9 mouse cellular contexts compared by ENCODE assay signal in the genomic region with DNA sequence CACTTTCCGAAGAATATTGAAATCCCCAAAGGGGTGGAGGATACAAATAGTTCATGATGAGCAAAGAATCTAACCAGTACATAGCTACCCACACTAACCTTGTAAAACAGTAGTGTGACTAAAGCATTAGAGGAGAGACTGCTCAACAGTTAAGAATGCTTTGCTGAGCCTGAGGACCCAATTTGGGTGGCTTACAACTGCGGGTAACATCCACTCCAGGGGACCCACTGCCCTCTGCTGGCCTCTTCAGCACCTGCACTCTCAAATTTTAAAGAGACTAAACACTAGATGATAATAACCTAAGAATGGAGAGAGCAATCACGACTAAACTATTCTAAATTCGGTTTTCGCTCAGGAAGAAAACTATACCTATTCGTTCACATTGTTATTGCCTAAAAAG. TPM values are rescaled to one million over a fixed set of nuclear protein-coding genes. Genes with fewer than 3 reads are reported as not detected.
A peak's percentile ranks its signal among the peaks of the same experiment; 100 is the strongest.
DNase-seq lines count a peak whose midpoint lies in the region; ATAC-seq and TF ChIP-seq lines count a peak whose summit lies in the region.
"Had no signal": no experiment of that assay in that cellular context is flagged by ENCODE, and none has a peak within 500 bp of the region (broad histone marks: within the 10 kb centered on the region; RNA-seq: fewer than 3 reads in every experiment).

No protein-coding gene starts in this region.

- H3K4me1 ChIP-seq in heart, embryonic 12.5 days (replicated peaks) = peaks cover 23% of the 10 kb centered on the region
- no peaks in the 10 kb centered on the region for H3K4me1 ChIP-seq in thymus, adult 2 months (replicated peaks; ENCODE audit: control insufficient read depth, insufficient read depth, low read length)

- no peak overlapping the region for H3K9ac ChIP-seq in heart, embryonic 12.5 days

- 44% methylated on average over 6 of the region's 6 CpGs for WGBS in heart, embryonic 12.5 days
- WGBS in thymus, adult 2 months = 60% methylated on average over 6 of the region's 6 CpGs

- no peak for ATAC-seq in heart, embryonic 12.5 days (ENCODE audit: insufficient number of reproducible peaks, low FRiP score)

- DNase-seq in heart, adult 8-10 months (ENCODE audit: low spot score) = peak; percentile 41
- DNase-seq in thymus, adult 2 months = peak; percentile 32
- DNase-seq in thymus, adult 18-20 months = no peak
- DNase-seq in c-Kit-positive CD71-negative TER-119-negative erythroid progenitor cells, embryonic 14.5 days (ENCODE audit: low read depth) = peak; percentile 32
- peak; percentile 36 to 40 for DNase-seq in gastrocnemius, postnatal 36 days
- DNase-seq in lung, postnatal 10 days = peak; percentile 67
- peak; percentile 51 for DNase-seq in thymus, postnatal 14 days

- H3K36me3 ChIP-seq in heart, embryonic 12.5 days = no peaks in the 10 kb centered on the region
- no peaks in the 10 kb centered on the region for H3K36me3 ChIP-seq in thymus, adult 2 months (ENCODE audit: control insufficient read depth, insufficient read depth, low read length)

- no peaks in the 10 kb centered on the region for H3K27me3 ChIP-seq in heart, embryonic 12.5 days (replicated peaks)
- H3K27me3 ChIP-seq in thymus, adult 2 months (ENCODE audit: control insufficient read depth, insufficient read depth, low read length) = no peaks in the 10 kb centered on the region

- no peak for TF ChIP-seq POLR2A in thymus, adult 2 months (IDR thresholded peaks at IDR 0.05; ENCODE audit: control insufficient read depth, extremely low read depth, insufficient read depth, low read length, poor library complexity)

- peak; percentile 21; the same call in 1 of the 2 replicates for TF ChIP-seq CTCF in thymus, adult 2 months (IDR thresholded peaks at IDR 0.05; ENCODE audit: borderline replicate concordance, control insufficient read depth, extremely low read depth, insufficient read depth, low read length, poor library complexity)

- H3K27ac ChIP-seq in heart, embryonic 12.5 days (ENCODE audit: poor library complexity, severe bottlenecking) = no peak overlapping the region
- no peak overlapping the region for H3K27ac ChIP-seq in thymus, adult 2 months (ENCODE audit: control insufficient read depth, insufficient read depth, low read length)
- H3K27ac ChIP-seq: macrophage had no signal

- intact Hi-C loops in gastrocnemius, postnatal 36 days (cut with DNase I) = loop anchor here (2.0 kb wide), 2 partner anchors 154 to 322 kb away; no protein-coding TSS in a partner anchor

- no peaks in the 10 kb centered on the region for H3K9me3 ChIP-seq in heart, embryonic 12.5 days (replicated peaks)

- no peak overlapping the region for H3K4me3 ChIP-seq in heart, embryonic 12.5 days
- no peak overlapping the region for H3K4me3 ChIP-seq in thymus, adult 2 months (ENCODE audit: control insufficient read depth, insufficient read depth, low read length)

- H3K4me2 ChIP-seq in heart, embryonic 12.5 days = no peak overlapping the region

RNA-seq across cellular contexts. Expression of a gene that starts 43.4 kb away (rescaled TPM):
- 1 to 10 TPM; 1.5 to 3.2 (median 2.2) TPM for total RNA-seq in heart, adult 8-10 months (2022)
- 6.6 and 7.8 TPM in 2 replicates for polyA plus RNA-seq in heart, embryonic 12.5 days (2016; fragmentation: Nextera tagmentation; extraction: Ambion mirVana)
- polyA plus RNA-seq in thymus, adult 2 months (2012; rRNA removed) = 1.6 and 2.0 TPM in 2 replicates
- total RNA-seq in gastrocnemius, postnatal 36 days (2021) = 1 to 10 TPM; 2.1 to 2.5 TPM
- polyA plus RNA-seq: macrophage had no signal

RNA-seq across cellular contexts. Expression of a gene that starts 58.7 kb away (rescaled TPM):
- not detected for total RNA-seq in heart, adult 8-10 months (2022)
- 0.10 and 0.19 TPM in 2 replicates for polyA plus RNA-seq in heart, embryonic 12.5 days (2016; fragmentation: Nextera tagmentation; extraction: Ambion mirVana)
- 0.09 and 0.12 TPM in 2 replicates for polyA plus RNA-seq in thymus, adult 2 months (2012; rRNA removed)
- under 1 TPM in 1 of 2 experiments, not detected in 1; 0.12 TPM for total RNA-seq in gastrocnemius, postnatal 36 days (2021)
- polyA plus RNA-seq: macrophage had no signal

RNA-seq across cellular contexts. Expression of a gene that starts 58.9 kb away (rescaled TPM):
- 1 to 10 TPM; 7.5 to 8.3 (median 7.8) TPM for total RNA-seq in heart, adult 8-10 months (2022)
- 21.7 and 22.9 TPM in 2 replicates for polyA plus RNA-seq in heart, embryonic 12.5 days (2016; fragmentation: Nextera tagmentation; extraction: Ambion mirVana)
- polyA plus RNA-seq in thymus, adult 2 months (2012; rRNA removed) = 44.6 and 56.0 TPM in 2 replicates
- 1 to 10 TPM; 2.6 to 4.3 TPM for total RNA-seq in gastrocnemius, postnatal 36 days (2021)

Comparison
In these comparisons a context has a peak if more than half of its experiments do, and no peak if none do; other contexts are left out.
1. DNase-seq: peak in heart, adult 8-10 months (single experiment), thymus, adult 2 months (single experiment), c-Kit-positive CD71-negative TER-119-negative erythroid progenitor cells, embryonic 14.5 days (single experiment), gastrocnemius, postnatal 36 days (2 of 2), lung, postnatal 10 days (single experiment) and thymus, postnatal 14 days (single experiment); none in thymus, adult 18-20 months (0 of 2).